Mouse (Mus musculus): ENCODE measurements around the gene Cc2d1a.

The Cc2d1a gene

DNA sequence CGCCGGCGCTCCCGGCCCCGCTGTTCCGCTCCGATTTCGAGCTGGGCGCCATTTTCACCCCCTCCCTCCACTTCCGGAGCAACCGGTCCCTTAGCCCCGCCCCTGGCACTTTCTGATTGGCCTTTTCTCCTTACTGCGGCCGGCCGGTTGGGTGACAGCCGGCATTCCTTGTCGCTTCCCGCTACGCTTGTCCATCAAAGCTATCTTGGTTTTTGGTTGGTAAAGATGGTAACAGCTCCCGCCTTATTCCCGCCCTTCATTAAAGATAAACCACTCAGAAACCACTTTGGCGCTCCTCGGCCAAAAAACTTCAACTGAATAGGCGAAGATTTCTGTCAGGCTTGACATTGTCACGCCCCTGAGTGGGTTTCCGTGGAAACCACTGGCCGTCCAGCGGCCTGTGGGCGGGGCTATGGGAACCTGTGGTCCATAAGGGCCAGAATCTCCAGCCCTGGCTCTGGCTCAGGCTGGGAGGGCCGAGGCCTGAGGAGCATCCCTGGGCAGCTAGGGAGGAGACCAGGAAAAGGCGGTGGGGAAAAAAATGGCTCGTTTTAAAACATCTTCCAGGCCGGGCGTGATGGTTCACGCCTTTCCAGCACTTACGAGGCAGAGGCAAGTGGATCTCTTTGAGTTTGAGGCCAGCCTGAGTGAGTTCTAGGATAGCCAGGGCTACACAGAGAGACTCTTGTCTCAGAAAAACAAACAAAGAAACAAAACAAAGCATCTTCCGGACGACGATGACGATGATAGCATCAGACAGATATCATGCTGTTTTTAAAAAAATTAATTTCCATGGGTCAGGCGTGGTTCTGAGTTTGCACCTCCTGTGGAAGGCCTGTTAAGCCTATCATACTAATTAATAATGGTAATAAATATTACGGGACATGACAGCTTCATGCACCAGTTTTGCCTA lies 42.8 kb downstream of the Cc2d1a start, which contains the start of gene Dcaf15:
TSS of gene Dcaf15 (minus strand) at position 72 of the 913 bp plus-strand sequence.
- DNase-seq (ENCODE audit: low spot score), result peak; percentile 99

GRCm38 (mm10) chr8:84104221-84104620 lies 43.5 kb downstream of the Cc2d1a start:
- peak; percentile 29 for DNase-seq (ENCODE audit: low spot score)

DNA sequence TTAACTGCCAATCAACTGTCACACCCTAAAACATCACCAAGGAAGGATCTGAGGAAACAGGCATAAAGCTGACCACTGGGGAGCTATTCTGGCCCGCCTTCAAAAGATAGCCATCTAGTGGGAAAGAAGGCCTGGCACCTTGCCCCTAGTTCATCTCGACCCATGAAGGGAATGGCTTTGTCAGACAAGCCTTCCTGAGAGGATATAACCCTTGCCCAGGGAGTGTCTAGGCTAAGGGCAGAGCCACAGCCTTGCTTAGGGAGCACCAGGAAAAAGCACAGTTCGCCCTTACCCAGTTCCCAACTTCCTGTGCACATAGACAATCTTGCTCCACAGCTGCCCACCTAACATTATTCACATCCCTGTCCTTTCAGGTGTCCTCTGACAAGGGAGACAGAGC lies 44.1 kb downstream of the Cc2d1a start:
- no peak for DNase-seq (ENCODE audit: low spot score)

DNA sequence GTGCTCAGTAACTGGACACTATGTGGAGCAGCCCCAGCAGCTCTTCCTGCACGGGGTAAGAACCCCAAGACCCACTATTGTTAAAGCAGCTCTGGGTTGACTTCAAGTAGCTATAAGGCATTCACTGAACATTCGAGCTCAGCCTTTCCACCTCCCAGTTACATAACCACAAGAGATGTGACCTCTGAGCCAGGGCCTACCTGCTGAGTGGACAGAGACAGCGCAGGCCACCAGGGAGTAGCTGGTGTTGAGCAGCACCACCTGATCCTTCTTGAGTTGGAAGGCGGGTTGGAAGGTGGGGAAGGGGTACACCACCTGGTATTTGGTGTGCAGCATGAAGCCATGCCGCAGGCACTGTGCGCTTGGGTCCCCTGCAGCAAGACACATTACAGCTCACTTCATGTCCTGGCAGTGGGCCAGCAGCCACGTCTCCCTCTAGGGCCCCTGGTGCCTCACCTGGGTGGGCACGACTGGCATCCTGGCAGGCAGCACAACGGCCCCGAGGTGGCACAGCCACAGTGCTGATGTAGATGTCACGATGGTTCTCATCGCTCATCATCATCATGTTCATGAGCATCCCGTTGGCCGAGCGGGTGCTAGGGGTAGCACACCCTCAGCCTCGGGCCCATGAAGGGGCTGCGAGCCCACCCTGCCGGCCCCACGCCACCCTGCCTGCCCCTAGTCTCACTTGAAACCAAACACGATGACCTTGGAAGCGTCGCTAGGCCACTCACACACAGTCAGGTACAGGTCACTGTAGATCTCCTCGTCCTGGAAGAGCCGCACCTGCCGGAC lies 46.1 kb downstream of the Cc2d1a start:
- no peak for DNase-seq (ENCODE audit: low spot score)

GRCm38 (mm10) chr8:84098376-84098775 lies 49.4 kb downstream of the Cc2d1a start:
- DNase-seq (ENCODE audit: low spot score), result no peak

DNA sequence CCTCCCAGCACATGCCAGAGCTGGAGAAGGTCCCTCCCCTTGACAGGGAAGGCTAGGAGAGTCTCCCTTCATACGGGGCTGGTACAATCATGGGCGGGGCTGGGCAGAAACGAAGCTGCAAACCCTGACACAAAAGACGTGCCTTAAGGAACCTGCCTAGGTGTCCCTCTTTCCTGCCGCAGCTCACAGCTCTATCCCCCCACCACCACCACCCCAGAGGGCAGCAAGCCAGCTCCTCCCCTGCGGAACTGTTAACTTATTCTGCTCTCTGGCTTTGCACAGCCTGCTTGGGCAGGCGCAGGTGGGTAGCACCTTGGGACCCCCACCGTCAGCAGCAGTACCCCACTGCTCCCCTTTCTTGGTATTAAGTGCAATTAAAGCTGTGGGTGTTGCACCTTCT lies 51.7 kb downstream of the Cc2d1a start:
- DNase-seq (ENCODE audit: low spot score), result no peak

DNA sequence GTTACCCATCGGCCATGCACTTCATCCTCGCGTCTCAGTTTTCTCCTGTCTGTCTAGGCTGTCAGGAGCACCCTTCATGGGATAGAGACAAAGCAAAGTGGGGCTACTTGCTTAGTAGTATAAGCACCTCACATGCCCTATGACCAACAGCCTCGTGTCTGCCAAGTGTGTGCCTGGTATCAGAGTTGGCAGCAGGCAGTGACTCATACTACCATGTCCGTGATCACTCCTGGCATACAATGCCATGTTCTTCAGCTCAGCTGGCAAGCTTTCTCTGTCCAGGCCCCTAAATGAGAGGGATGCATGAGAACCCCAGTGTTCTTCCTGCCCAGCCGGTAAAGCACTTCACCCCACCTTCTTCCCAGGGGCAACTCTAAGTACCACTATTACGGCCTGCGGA lies 57.2 kb downstream of the Cc2d1a start:
- DNase-seq (ENCODE audit: low spot score), result no peak

DNA sequence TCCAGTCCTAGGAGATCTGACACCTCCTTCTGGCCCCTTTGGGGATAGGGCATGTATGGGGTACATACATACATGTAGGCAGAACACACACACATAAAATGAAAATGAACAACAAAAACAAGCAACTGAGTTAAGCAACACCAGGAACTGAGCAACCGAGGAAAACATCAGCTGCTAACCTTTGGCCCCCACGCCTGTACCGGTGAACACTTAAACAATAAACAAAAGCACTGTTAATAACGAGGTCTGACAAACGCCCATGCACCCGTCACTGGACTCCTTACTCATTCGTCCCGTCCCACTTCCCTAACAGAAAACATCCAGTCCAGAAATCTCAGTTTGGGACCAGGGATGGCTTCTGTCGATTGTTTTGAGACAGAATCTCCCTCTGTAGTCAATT lies 58.5 kb downstream of the Cc2d1a start:
- no peak for DNase-seq (ENCODE audit: low spot score)

GRCm38 (mm10) chr8:84087821-84088220 lies 59.9 kb downstream of the Cc2d1a start:
- DNase-seq (ENCODE audit: low spot score), result no peak

GRCm38 (mm10) chr8:84087156-84087555 lies 60.6 kb downstream of the Cc2d1a start:
- DNase-seq (ENCODE audit: low spot score), result no peak

- DNase-seq (ENCODE audit: low spot score), result no peak
Observed at GRCm38 (mm10) chr8:84084341-84085115, 63.2 kb downstream of the Cc2d1a start.

- DNase-seq (ENCODE audit: low spot score), result no peak
Observed at GRCm38 (mm10) chr8:84083829-84084241, 63.9 kb downstream of the Cc2d1a start.
